Mouse (Mus musculus) spleen, embryonic (tissue): ENCODE results near the gene Fmnl1.

Experiments
- CTCF ChIA-PET: fragments of 350-600 bp; sonication (Branson Sonifier 250); formaldehyde crosslinking; loops from one replicate; lab custom pipeline; 2022; lab: Charles Lee

Gene Fmnl1

GRCm38 (mm10) chr11:103177815-103178485 is 7.0 kb downstream of the Fmnl1 start:
- CTCF ChIA-PET = no interaction called here

GRCm38 (mm10) chr11:103178748-103179147 is 7.8 kb downstream of the Fmnl1 start:
- CTCF ChIA-PET = interaction anchor here (1.0 to 1.3 kb wide), 2 partner anchors 12 to 19 kb away, joined by 3 read pairs; no protein-coding TSS in a partner anchor

DNA sequence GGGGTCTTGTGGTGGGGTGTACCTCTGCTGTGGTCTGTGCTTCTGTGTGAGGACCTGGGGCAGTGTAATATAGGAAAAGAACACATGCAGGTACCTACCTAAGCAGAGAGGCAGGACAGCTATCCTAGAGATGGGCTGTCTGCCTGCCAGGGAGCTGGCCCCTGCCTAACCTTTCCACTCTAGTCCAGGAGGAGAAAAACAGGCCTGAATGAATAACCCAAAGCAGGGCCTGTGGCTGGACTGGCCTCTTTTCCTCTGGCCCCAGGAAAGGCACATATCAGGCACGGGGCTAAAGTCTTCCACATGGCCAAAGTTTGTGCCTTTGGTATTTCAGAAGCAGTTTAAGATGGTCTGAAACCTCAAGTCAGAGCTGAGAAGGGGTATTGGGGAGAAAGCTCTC is 9.5 kb downstream of the Fmnl1 start:
- CTCF ChIA-PET = no interaction called here

- CTCF ChIA-PET = interaction anchor here (0.6 kb wide), 1 partner anchor 1862 kb away, joined by 3 read pairs; no protein-coding TSS in a partner anchor
These were observed 10.4 kb downstream of the Fmnl1 start for GRCm38 (mm10) chr11:103181349-103181748.

- CTCF ChIA-PET = interaction anchor here (1.1 kb wide), 1 partner anchor 64 kb away, joined by 4 read pairs; no protein-coding TSS in a partner anchor
These were observed 11.0 kb downstream of the Fmnl1 start for GRCm38 (mm10) chr11:103181911-103182310.

- CTCF ChIA-PET = interaction anchor here (0.6 to 3.8 kb wide), 5 partner anchors 10 to 20 kb away, joined by 3 to 16 read pairs (median 6); no protein-coding TSS in a partner anchor
These were observed 14.0 kb downstream of the Fmnl1 start for GRCm38 (mm10) chr11:103184891-103185290.

- CTCF ChIA-PET = no interaction called here
These were observed 21.5 kb downstream of the Fmnl1 start for GRCm38 (mm10) chr11:103192230-103192955.

DNA sequence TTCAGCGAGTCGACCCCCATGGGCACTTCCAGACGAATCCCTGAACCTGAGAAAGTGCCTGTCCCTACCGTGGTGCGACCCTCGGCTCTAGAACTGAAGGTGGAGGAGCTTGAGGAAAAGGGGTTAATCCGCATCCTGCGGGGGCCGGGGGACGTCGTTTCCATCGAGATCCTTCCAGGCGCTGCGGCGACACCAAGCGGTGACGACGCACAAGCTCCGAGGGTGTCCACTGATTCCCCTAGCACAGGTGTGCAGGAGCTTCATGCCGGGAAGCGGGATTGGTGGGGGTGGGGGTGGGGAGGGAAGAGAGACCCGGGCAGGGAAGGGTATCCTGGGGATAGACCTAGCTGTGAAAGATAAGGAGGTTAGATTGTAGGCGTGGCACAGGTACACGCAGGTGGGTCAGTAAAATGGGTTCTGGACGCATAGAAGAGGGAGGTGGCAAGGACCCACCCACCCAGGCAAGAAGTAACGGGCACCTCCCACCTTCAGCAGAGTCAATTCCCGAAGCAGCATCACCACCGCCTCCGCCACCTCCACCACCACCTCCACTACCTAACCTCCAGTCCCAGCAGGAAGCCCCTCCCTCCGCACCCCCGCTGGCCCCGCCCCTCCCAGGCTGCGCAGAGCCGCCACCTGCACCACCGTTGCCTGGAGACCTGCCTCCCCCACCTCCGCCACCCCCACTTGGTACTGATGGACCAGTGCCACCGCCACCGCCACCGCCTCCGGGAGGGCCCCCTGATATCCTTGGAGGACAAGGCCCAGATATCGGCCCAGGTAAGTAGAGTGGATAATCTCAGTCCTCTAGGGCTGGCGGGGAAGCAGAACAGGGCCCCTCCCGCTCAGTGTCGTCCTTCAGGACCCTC is 22.3 kb downstream of the Fmnl1 start:
- CTCF ChIA-PET = no interaction called here

DNA sequence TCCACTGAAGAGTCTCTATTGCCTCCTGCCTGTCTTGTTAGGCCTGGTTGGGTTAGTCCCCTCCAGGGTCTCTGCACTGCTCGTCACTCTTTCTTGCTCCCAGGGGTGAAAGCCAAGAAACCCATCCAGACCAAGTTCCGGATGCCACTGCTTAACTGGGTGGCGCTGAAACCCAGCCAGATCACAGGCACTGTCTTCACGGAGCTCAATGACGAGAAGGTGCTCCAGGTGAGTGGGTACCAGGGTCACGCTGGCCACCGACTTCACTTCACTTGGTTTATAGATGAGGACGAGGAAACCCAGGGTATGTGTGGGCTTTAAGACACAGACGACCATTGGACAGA is 22.9 kb downstream of the Fmnl1 start:
- CTCF ChIA-PET = no interaction called here

DNA sequence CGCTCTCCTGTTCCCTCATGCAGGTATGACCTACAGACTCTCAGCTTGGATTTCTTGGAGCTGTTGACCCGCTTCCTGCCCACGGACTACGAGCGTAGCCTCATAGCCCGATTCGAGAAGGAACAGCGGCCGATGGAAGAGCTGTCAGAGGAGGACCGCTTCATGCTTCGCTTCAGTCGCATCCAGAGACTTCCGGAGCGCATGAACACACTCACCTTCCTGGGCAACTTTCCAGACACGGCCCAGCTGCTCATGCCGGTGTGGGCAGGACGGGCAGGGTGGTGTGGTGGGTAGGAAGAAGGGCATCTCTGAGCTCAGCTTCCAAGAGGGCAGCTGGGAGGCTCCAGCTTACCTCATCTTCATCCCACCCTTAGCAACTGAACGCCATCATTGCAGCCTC is 24.3 kb downstream of the Fmnl1 start:
- CTCF ChIA-PET = interaction anchor here (2.1 kb wide), 1 partner anchor 10 kb away, joined by 7 read pairs; no protein-coding TSS in a partner anchor

DNA sequence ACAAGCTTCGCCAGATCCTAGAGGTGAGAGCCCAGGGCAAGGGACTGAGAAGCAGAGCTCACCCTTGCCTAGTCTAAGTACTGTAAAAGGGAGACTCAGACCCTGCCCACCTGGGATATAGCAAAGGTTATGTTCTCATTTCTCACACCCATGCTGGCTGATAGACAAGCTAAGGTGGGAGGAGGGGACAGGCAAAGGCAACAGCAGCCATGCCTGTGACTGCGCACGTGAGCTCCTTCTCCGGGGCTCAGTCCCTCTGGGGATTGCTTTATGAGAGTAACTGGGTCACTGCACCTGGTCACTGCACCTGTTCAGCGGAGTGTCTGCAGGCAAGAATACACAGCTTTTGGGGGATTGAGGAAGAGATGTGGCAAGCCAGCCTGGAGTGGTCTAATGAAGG is 24.7 kb downstream of the Fmnl1 start:
- CTCF ChIA-PET = interaction anchor here (2.1 kb wide), 1 partner anchor 11 kb away, joined by 7 read pairs; no protein-coding TSS in a partner anchor

GRCm38 (mm10) chr11:103197340-103197739 is 26.4 kb downstream of the Fmnl1 start:
- CTCF ChIA-PET = no interaction called here

GRCm38 (mm10) chr11:103198339-103198738 is 27.4 kb downstream of the Fmnl1 start:
- CTCF ChIA-PET = interaction anchor here (0.6 to 0.7 kb wide), 2 partner anchors 87 to 96 kb away, joined by 4 to 10 read pairs; no protein-coding TSS in a partner anchor

DNA sequence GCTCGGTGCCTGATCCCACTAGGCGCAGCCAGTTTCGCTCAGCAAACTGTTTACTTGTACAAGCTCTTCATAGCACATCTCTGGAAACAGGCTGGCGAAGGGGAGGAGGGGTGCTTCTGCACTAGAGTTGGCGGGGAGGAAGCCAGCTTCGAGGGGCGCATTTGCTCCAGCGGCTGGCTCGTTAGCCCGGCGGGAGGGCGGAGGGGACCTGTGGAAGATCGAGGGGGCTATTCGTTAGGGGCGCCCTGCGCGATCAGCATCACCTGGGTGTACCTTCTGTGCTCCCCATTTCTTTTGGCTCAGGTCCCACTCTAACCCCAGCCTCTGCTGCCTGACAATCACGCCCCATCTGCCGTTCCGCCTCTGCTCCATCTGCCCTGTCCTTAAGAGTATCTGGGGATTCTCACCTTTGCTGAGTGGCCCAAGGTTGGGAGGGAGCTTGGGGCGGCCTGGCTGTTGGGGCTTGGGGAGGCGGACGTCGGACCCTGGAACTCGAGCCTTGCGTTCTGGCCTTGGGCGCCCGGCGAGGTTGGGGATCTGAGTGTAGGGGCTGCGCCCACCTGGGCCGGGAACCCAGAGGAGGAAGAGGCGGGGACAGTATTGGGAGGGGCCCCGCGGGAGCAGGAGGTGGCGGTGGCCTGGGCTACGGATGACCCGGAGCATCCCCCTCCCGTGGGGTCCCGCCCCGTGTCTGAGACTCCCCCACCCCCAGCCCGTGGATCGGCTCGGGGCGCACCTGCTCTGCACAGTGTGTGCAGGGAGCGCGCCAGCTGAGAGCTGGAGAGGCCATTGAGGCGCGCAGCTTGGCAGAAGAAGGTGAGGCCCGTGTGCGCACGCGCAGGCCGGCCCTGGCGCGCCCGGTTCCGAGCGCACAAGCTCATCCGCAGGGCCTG is 28.2 kb downstream of the Fmnl1 start:
- CTCF ChIA-PET = interaction anchor here (0.6 kb wide), 1 partner anchor 86 kb away, joined by 10 read pairs; no protein-coding TSS in a partner anchor

DNA sequence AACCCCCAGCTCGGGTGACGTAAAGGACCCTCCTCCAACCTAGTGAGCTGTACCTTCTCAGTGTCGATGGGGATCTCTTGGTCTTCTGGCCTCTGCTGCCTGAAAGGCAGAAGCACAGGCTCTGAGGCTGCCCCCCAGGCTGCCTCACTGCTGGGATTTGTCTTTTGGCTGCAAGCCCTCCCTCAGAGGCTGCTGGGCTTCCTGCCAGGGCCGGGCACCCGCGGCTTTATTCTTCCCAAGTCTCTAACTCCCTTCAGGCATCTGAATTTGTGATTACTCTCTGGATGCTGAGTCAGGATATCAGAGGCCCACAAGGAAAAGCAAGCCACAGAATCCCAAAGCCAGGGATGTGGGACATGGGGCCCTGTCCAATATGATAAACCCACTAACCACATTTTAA is 30.8 kb downstream of the Fmnl1 start:
- CTCF ChIA-PET = no interaction called here

DNA sequence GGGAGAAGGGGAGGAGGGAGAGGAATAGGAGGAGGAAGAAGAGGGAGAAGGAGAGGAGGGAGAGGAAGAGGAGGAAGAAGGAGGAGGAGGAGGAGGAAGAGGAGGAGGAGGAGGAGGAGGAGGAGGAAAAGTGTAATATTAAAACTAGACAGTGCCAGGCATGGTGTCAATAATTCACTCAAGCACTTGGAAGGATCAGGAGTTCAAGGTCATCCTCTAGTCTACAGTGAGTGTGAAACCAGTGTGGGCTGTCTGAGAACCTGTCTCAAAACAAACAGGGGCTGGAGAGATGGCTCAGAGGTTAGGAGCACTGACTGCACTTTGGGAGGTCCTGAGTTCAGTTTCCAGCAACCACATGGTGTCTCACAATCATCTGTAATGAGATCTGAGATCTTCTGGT is 31.5 kb downstream of the Fmnl1 start:
- CTCF ChIA-PET = no interaction called here

- CTCF ChIA-PET = interaction anchor here (0.6 kb wide), 1 partner anchor 149 kb away, joined by 27 read pairs; no protein-coding TSS in a partner anchor
These were observed 35.3 kb downstream of the Fmnl1 start for GRCm38 (mm10) chr11:103206203-103206602.

DNA sequence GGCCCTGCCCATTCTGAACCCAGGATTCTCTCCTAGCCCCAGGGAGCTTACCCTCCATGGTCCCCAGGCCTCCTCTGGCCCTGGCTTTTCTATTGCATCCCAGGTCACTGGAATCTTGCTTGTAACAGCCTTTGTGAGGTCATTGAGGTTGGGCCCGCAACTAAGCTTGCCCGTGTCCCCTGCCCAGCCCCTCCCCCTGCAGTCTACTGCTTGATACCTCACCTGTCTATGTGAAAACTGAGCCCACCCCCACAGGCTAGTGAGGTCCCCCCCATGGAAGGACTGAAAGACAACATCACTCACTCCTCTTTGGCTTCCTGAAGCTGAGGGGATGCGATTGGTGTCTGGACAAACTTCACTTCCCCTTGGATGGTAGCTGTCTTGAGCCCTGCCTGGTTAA is 37.6 kb downstream of the Fmnl1 start, which contains the start of gene 1700023F06Rik:
Gene 1700023F06Rik (minus strand): TSS at position 101 of the 400 bp plus-strand sequence.
- CTCF ChIA-PET = no interaction called here

- CTCF ChIA-PET = no interaction called here
These were observed 39.4 kb downstream of the Fmnl1 start for GRCm38 (mm10) chr11:103210291-103210690.

DNA sequence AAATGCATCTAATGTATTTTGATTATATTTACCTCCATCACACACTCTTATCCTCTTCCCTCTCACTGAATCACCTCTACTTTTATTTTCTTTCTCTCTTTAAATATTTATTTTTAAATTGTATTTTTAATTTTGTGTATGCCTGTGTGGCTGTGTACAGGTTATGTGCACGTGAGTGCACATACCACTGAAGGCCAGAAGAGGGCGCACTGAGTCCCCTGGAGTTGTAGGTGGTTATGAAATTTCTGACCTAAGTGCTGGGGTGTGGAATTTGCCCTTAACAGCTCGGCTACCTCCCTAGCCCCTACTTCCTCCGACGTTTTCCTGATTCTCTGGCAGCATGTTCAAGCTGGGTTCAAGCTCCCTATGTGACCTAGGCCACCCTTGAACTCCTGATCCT is 42.8 kb downstream of the Fmnl1 start:
- CTCF ChIA-PET = no interaction called here
